Mouse (Mus musculus): ENCODE measurements around the gene Tmtc2.

Gene Tmtc2

GRCm38 (mm10) chr10:105501736-105502135 lies 72.5 kb downstream of the Tmtc2 start:
- no peak for DNase-seq (ENCODE audit: low spot score in 2 of 2)

DNA sequence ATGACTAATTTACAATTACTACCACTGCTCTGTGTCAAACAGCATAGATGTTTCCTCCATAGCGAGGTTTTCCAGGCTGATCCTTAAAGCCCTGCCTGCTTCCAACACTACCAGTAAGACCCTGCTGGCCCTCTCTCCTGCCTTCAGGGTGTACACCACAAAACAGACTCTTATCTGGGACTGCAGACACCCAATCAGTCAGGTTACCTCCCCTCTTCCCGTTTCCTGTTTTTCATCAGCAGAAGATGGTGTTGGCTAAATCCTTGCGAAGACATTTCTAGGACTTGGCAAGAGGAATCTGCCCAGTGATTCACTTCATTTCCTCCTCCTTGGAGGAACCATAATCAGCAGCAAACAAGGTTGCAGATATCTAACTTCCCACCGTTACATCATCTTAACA lies 73.8 kb downstream of the Tmtc2 start:
- DNase-seq (ENCODE audit: low spot score in 2 of 2): no peak

DNA sequence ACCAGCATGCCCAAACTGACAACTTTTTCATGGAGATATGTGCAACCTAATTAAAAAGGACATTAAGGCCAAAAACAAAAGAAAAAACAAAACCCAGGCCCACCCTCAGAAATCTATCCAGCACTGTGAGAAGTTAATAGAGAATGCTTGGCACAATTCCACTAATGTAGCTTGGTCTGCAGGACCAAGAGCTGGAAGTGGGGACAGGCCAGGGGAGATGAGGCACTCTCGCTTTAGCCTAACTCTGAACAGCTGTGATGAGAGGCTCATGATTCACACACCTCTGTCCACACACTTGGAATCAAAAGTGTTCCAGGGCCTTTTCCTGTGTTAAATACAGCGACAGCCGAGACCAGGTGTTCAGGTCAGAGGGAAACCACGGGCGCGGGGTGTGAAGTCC lies 79.0 kb downstream of the Tmtc2 start:
- no peak for DNase-seq (ENCODE audit: low spot score in 2 of 2)

DNA sequence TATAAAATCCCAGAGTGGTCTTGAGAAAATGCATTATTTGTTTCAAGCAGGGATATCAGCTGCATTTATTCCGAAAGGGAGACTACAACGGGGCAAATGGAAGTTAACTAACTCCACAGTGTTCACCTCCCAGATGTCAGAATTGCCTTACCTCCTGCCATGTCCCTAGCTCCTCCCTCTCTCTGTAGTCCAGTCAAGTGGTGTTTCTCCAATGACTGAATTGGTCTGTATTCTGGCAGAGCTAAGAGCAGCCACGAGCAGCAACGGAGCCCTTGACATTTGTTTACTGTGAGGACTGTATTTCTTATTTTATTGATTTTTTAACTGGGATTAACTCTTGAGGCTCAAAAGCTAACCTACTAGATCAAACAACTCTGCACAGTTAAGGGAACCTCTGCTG lies 81.8 kb downstream of the Tmtc2 start:
- no peak for DNase-seq (ENCODE audit: low spot score in 2 of 2)

- DNase-seq (ENCODE audit: low spot score in 2 of 2): no peak
Measured at GRCm38 (mm10) chr10:105490748-105491147, 83.5 kb downstream of the Tmtc2 start.

GRCm38 (mm10) chr10:105489970-105490735 lies 84.1 kb downstream of the Tmtc2 start:
- DNase-seq (ENCODE audit: low spot score in 2 of 2): no peak

- DNase-seq (ENCODE audit: low spot score in 2 of 2): no peak
Measured at GRCm38 (mm10) chr10:105486977-105487376, 87.3 kb downstream of the Tmtc2 start.

DNA sequence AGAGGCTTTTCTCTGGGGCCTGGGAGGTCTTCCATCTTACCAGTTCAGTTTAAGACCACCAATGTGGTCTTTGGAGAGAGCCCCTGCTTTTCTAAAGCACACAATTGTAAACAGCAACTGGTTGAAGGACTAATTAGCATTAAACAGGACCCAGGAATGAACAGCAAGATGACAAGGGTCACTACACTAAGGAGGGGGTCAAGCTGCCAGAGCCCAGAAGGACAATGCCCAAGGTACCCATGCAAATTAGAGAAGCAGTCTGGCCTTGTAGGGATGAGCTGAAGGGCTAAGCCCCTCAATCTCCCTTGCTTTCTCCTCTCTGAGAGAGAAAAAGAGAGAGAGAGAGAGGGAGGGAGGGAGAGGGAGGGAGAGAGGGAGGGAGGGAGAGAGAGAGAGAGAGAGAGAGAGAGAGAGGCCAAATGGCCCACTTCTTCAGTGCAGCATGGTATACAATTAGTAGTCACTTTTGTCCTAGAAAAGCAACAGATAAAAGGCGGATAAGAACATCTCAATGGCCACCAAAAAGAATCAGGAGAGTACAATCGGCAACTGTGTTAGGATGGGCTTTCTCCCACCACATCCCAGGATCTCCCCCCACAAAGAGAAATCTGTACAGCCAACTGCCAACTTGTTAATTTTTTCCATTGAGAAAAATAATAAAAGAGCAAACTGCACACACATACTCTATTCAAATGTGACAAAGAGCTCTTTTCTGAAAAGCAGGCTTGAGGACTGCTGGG lies 89.7 kb downstream of the Tmtc2 start:
- DNase-seq (ENCODE audit: low spot score in 2 of 2): no peak

- DNase-seq (ENCODE audit: low spot score in 2 of 2): no peak
Measured at GRCm38 (mm10) chr10:105479771-105480170, 94.5 kb downstream of the Tmtc2 start.

- DNase-seq (ENCODE audit: low spot score in 2 of 2): no peak
Measured at GRCm38 (mm10) chr10:105477623-105478238, 96.5 kb downstream of the Tmtc2 start.

DNA sequence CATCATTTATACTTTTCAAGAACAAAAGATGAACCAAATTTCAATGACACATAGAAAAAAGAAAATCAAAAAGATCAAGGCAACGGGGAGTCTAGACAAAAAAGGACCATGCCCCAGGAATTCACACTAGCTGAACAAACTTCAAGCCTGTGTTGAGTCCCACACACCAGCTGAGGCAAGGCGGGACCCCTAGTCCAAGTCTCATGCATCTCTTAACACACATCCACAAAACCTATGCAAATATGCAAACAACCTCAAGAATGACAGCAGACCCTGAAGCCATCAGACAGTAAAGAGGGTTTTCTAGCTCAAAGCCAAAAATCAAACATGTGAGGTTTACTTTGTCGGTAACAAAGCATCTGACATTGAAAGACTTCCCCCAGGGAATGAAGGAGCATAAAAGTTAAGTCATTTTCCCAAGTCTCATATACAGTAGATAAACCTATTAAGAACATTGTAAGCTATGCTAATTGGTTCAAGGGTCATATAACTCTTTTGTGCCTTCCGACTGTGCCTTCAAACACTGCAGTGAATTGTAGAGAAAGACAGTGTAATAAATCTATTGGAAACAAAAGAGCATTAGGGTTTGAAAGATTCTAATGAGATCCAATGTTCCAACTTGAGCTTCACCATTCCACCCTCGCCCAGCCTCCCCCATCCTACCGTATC lies 100.0 kb downstream of the Tmtc2 start:
- no peak for DNase-seq (ENCODE audit: low spot score in 2 of 2)

DNA sequence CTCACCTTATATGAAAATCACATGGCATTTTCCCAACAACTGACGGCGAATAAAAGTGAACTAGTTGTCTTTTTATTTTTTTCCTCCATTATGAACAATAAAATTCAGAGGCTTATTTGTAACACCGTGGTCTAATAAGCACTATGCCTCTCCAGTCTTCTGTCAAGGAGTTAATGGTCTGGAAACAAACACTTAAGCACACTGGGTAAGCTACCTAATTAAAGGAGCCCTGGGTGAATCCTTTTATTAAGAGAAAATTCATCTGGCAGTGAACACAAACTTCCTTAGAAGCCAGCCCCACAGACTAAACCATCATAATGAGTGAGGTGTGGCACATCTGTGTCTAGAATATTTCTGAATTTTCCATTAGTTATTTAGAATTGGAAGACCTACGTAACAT lies 109.9 kb downstream of the Tmtc2 start:
- DNase-seq (ENCODE audit: low spot score in 2 of 2): no peak

DNA sequence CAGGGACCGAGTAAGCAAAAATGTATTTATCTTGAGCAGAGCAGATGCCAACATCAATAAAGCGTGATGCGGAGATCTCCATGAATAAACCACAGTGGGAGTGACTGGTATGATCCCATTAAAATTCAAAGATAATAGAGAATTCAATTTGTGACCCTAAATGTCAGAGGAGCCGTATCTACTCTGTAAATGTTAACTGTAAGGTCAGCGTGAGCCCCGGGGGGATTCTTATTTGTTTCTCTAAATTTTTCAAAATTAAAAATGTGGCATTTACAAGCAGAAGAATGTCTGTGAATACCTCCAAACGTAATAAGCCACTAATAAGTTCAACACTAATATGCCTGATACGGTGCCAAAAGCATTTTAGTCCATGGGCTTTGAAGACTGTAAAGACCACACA lies 120.8 kb downstream of the Tmtc2 start:
- no peak for DNase-seq (ENCODE audit: low spot score in 2 of 2)

GRCm38 (mm10) chr10:105447191-105447590 lies 127.1 kb downstream of the Tmtc2 start:
- no peak for DNase-seq (ENCODE audit: low spot score in 2 of 2)

DNA sequence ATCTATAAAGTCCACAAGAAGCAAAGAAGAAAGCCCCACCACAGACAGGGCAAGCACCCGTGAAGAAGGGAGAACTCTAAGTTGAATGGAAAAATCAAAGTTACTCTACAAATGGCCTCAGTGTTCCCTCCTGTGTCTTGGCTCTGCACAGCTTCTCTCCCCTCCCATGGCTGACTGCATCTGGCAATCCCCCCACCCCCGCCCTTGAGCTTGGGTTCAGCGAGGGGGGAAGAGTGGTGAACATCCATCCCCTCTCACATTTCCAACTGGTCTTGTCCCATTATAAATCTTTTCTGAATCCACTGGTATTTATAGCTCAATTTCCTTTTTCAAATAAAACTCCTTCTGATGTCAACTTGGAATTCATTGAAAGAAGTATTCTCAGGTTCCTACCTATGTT lies 129.9 kb downstream of the Tmtc2 start:
- DNase-seq (ENCODE audit: low spot score in 2 of 2): no peak

GRCm38 (mm10) chr10:105434879-105435278 lies 139.4 kb downstream of the Tmtc2 start:
- no peak for DNase-seq (ENCODE audit: low spot score in 2 of 2)

GRCm38 (mm10) chr10:105430885-105431284 lies 143.4 kb downstream of the Tmtc2 start:
- no peak for DNase-seq (ENCODE audit: low spot score in 2 of 2)

DNA sequence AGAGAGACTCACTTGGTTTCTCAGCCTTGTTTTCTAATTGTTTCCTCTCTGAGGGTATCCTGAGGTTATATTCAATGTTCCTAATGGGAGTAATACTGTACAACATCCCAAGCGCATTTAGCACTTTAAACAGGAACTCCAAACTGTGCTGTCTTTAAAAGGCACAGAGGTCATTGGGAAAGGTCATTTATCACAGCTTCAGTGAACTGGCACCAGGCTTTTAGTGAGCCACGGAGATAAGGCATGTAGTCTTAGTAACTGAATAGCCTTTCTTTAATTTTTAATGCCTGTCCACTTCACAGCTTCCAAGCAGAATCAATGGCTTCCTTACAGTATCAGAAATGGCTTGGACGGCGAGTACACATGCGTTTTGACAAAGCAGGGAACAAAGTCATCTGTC lies 144.0 kb downstream of the Tmtc2 start:
- no peak for DNase-seq (ENCODE audit: low spot score in 2 of 2)

GRCm38 (mm10) chr10:105428080-105428479 lies 146.2 kb downstream of the Tmtc2 start:
- no peak for DNase-seq (ENCODE audit: low spot score in 2 of 2)

DNA sequence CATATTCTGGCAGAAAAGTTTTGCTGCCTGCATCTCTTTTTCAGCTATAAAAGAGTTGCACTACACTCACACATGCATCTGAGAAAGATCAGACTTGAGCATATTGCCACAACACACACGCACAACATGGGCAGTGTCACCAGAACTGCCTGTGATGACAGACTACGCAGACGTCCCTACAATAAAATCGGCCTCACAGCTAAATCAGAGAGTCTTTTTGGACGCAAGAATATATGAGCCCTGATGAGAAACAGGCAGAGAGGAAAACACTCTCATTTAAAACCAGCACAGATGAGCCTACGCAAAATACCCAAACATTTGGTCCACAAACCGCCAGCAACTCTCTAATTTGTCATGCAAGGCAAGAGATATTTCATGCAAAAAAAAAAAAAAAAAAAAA lies 146.6 kb downstream of the Tmtc2 start:
- no peak for DNase-seq (ENCODE audit: low spot score in 2 of 2)

DNA sequence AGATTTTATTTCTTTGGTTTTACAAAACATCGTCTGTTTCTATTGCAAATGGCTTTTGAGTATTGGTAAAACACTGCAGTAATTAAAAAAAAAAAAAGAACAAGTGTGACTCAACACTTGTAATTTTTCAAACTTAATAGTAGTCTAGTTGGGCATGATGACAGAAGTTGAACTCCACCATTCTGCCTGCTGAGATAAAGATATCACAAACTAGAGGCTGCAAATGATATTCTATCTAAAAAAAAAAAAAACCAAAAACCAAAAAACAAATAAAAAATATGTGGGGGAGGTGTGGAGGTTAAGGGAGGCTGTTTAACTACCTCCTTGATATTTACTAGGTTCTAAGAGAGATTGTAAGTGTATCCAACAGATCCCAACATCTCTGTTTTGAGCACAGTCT lies 149.2 kb downstream of the Tmtc2 start:
- no peak for DNase-seq (ENCODE audit: low spot score in 2 of 2)

DNA sequence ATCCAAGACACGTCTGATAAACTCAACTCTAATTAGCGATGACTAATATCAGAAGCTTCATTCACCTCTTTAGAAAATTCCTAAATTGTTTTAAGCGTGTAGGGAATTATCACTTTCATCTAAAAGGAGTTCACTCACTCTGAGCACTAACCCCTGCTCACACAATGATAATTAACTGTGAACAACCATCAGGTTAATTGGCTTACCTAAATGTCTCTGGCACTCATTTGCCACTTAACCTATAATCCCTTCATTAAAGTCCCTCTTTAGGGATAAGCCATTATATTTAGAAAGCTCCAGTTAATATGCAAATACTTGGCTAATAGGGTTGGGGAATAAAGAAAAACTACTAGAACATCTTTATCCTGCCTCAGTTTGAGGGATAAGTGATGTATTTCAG lies 151.1 kb downstream of the Tmtc2 start:
- DNase-seq (ENCODE audit: low spot score in 2 of 2): no peak
